Mouse (Mus musculus): ENCODE data around the gene Pawr.
A peak's percentile ranks its signal among the peaks of the same experiment; 100 is the strongest.

Pawr gene

DNA sequence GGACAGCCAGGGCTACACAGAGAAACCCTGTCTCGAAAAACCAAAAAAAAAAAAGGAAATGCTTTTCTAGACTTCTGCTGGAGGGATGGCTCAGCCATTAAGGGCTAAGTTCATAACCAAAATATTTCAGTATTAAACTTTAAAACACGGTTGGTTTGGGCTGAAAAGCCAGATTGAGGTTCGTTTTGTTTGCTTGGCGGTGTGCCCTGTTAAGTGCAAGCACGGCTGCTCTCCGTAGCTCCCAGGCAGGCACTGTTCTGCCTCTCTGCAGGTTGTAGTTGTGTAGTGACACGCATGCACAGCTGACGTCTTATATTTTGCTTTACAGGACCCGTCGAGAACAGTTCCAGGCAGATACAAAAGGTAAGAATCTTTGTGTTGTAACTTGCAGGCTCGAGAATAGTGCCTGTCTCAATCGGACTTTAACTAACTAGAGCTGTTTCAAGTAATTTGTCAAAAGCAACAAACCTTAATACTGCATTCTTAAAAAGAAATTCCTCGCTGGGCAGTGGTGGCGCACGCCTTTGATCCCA, 59.5 kb downstream of the Pawr start:
- DNase-seq (ENCODE audit: low spot score in 2 of 2): no peak

GRCm38 (mm10) chr10:108392151-108392550, 60.2 kb downstream of the Pawr start:
- no peak for DNase-seq (ENCODE audit: low spot score in 2 of 2)

GRCm38 (mm10) chr10:108394306-108394705, 62.4 kb downstream of the Pawr start:
- no peak for DNase-seq (ENCODE audit: low spot score in 2 of 2)

DNA sequence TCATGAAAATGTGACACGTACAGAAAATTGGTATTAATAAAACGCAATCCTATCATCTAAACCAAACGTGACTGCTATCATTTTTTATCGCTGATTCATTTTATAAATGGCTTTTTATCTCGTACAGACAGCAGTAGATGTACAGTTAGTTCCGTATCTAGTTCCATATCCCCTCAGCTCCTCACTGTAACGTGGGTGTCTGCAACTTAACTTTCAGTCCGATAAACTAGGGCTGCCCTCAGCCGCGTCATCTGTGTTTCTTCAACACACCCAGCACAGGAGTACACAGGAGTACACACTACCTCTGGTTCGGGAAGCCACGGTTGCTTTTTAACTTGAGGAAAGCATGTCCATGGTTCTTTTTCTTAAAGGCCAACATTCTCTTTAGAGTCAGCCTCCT, 63.3 kb downstream of the Pawr start:
- DNase-seq (ENCODE audit: low spot score in 2 of 2): no peak

- no peak for DNase-seq (ENCODE audit: low spot score in 2 of 2)
Measured at GRCm38 (mm10) chr10:108395647-108396046, 63.7 kb downstream of the Pawr start.

GRCm38 (mm10) chr10:108402751-108403150, 70.8 kb downstream of the Pawr start:
- DNase-seq (ENCODE audit: low spot score in 2 of 2): no peak

DNA sequence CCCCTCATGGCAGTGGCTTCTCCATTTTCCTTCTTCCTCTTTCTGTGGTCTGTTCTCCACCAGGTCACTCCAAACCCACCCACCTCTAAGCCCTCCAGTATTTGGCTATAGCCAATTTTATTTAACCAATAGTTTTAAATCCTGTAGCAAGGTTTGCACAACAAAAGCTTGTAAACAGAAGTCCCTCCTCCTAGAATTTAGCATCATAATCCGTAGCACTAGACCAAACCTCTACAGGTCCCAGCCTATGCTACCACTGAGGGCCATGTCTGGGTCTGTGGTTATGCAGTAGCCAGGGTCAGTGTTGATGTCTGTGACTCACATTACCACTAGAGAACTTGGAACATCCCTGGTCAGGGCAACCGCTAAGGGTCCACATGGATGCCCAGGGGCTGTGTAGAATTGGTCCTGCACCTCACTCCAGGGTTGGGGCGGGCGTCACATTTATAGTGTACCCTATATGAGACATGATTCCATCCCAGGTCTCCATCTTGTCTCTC, 71.5 kb downstream of the Pawr start:
- no peak for DNase-seq (ENCODE audit: low spot score in 2 of 2)

GRCm38 (mm10) chr10:108404087-108404486, 72.2 kb downstream of the Pawr start:
- DNase-seq (ENCODE audit: low spot score in 2 of 2): no peak

DNA sequence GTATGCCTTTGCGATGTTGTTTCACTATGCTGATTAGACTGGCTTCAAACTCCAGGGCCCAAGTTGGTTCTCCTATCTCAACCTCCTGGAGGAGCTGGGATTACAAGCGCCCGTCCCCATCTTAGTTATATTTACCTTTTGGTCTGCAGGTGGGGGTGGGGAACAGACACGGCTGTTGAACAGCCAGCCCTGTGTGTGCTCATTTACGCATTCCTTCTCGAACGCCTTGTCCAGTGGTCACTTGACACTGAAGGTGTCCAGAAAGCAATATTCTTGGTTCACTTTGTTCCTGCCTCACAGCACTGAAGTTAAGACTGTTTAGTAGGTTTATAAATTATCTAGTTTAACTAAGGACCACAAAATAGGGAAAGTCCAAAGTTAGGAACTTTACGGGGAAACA, 73.2 kb downstream of the Pawr start:
- DNase-seq (ENCODE audit: low spot score in 2 of 2): no peak

DNA sequence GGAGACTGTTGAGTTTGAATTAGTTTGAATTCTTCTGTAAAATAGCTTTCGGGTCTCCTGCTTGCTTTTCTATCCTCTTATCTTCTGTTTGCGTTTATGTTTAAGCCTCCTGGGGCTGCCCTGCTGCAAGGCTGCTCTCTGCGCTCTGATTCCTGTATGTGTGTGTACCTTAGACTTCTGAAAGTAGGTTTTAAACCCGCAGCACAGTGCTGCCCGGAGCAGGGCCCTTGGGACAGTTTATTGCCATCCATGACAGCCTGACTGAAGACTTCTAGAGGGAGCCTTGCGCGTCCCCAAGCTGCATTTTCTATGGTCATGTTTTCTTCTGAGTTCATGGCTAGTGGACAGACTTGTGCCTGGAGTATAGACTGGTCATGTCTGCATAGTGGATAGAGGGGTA, 74.0 kb downstream of the Pawr start:
- DNase-seq (ENCODE audit: low spot score in 2 of 2): no peak

- DNase-seq (ENCODE audit: low spot score in 2 of 2): no peak
Measured at GRCm38 (mm10) chr10:108406798-108407754, 75.2 kb downstream of the Pawr start.

GRCm38 (mm10) chr10:108408025-108408424, 76.1 kb downstream of the Pawr start:
- DNase-seq (ENCODE audit: low spot score in 2 of 2): no peak

GRCm38 (mm10) chr10:108408437-108408836, 76.5 kb downstream of the Pawr start:
- no peak for DNase-seq (ENCODE audit: low spot score in 2 of 2)

- no peak for DNase-seq (ENCODE audit: low spot score in 2 of 2)
Measured at GRCm38 (mm10) chr10:108408986-108409385, 77.1 kb downstream of the Pawr start.

- DNase-seq (ENCODE audit: low spot score in 2 of 2): no peak
Measured at GRCm38 (mm10) chr10:108409529-108409928, 77.6 kb downstream of the Pawr start.

GRCm38 (mm10) chr10:108414936-108415635, 83.2 kb downstream of the Pawr start:
- DNase-seq (ENCODE audit: low spot score in 2 of 2): no peak

GRCm38 (mm10) chr10:108417448-108417847, 85.5 kb downstream of the Pawr start:
- DNase-seq (ENCODE audit: low spot score in 2 of 2): no peak

- DNase-seq (ENCODE audit: low spot score in 2 of 2): no peak
Measured at GRCm38 (mm10) chr10:108430553-108430952, 98.6 kb downstream of the Pawr start.

DNA sequence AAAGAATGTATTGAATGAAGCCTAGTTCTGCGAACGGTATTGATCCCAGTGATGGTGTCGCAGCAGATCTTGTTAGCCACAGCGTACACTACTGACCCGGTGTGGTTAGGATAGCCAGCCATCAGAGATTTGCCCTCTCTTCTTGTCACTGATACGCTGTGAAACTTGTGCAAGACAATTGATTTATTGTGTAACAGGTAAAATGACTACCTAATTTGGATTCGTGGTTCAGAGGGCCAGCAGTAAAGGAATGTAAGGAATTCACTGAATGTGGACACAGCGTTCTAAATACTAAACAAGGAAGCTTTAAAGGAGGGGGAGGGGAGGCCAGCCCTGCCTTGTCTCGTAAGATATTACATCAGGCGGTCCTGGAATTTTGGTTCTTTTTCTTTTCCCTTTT, 100.3 kb downstream of the Pawr start:
- DNase-seq (ENCODE audit: low spot score in 2 of 2): no peak

DNA sequence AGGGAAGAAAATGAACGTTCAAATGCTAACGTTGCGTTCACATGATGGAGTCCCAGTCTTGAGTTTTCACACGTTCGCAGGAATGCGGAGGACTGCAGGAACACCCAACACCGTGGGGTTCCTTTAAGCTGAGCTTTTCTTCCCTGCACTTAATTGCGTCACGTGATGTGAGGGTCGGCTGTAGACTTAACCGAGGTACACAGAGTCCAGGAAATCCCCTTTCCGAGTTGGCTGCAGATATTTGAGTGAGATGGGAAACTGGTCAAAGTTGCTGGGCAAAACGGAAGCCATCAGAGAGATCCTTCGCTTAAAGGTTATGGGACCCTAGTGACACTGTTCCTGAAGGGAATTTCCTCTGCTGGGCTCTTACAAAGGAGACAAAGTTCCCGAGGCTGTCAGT, 102.1 kb downstream of the Pawr start:
- peak in 1 of 2 experiments; percentile 19 for DNase-seq (ENCODE audit: low spot score in 2 of 2)

DNA sequence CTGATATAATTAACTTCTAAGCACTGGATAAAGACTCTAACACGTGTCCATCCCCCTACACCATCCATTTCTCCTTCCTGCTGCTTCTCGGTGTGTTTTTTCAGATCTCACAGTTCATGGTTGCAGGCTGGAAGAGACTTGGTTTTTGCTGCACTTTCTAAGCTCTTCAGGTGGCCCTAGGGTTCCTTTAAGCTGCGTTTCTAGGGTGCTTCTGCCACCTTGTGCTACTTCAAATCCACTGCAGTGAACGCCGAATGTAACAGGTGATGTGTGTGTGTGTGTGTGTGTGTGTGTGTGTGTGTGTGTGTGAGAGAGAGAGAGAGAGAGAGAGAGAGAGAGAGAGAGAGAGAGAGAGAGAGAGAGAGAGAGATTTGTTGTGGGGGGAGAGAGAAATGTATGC, 103.7 kb downstream of the Pawr start:
- no peak for DNase-seq (ENCODE audit: low spot score in 2 of 2)

GRCm38 (mm10) chr10:108436365-108436764, 104.4 kb downstream of the Pawr start:
- DNase-seq (ENCODE audit: low spot score in 2 of 2): no peak
